28 mouse cellular contexts compared by ENCODE assay signal in genomic region chr7:28561967-28562366, GRCm38 (mm10). TPM values are rescaled to one million over a fixed set of nuclear protein-coding genes. Genes with fewer than 3 reads are reported as not detected.
DNase-seq lines count a peak whose midpoint lies in the region; ATAC-seq and TF ChIP-seq lines count a peak whose summit lies in the region.
"Had no signal": no experiment of that assay in that cellular context is flagged by ENCODE, and none has a peak within 500 bp of the region (broad histone marks: within the 10 kb centered on the region; RNA-seq: fewer than 3 reads in every experiment).

No protein-coding gene starts in this region.

- peak; percentile 44 for DNase-seq in cerebellum, adult 11 months
- no peak for DNase-seq in cerebellum, adult 8-10 months
- peak; percentile 63 for DNase-seq in brain, adult 2 months (ENCODE audit: low read depth, low spot score)
- DNase-seq in cerebellum, adult 9-11 months: peak; percentile 64
- peak; percentile 63 to 73 for DNase-seq in cerebellum, postnatal 25 days
- DNase-seq in stomach, postnatal 0 days (ENCODE audit: low spot score): no peak
- DNase-seq in thymus, adult 2 months: no peak
- no peak for DNase-seq in thymus, postnatal 14 days
- DNase-seq: adrenal gland, adult 8-10 months; adrenal gland, postnatal 25 days; gastrocnemius, postnatal 25 days; heart, adult 18-20 months; heart, postnatal 14 days; heart, postnatal 4 days; kidney, adult 18-20 months had no signal

- H3K4me3 ChIP-seq in stomach, postnatal 0 days (ENCODE audit: low read depth, low read length): no peak overlapping the region
- H3K4me3 ChIP-seq in thymus, adult 2 months (ENCODE audit: control insufficient read depth, insufficient read depth, low read length): no peak overlapping the region
- H3K4me3 ChIP-seq: embryonic facial prominence, embryonic 12.5 days; embryonic facial prominence, embryonic 15.5 days; heart, embryonic 12.5 days; heart, embryonic 15.5 days had no signal

- no peaks in the 10 kb centered on the region for H3K9me3 ChIP-seq in stomach, postnatal 0 days (ENCODE audit: control insufficient read depth, low read length)
- H3K9me3 ChIP-seq: embryonic facial prominence, embryonic 12.5 days; embryonic facial prominence, embryonic 15.5 days; heart, embryonic 12.5 days; heart, embryonic 15.5 days had no signal

- H3K9ac ChIP-seq in stomach, postnatal 0 days (ENCODE audit: low read length): no peak overlapping the region
- H3K9ac ChIP-seq: embryonic facial prominence, embryonic 12.5 days; embryonic facial prominence, embryonic 15.5 days; heart, embryonic 12.5 days; heart, embryonic 15.5 days; hindbrain, embryonic 14.5 days had no signal

- no peak for TF ChIP-seq EP300 in stomach, postnatal 0 days (optimal IDR thresholded peaks at IDR 0.05)

- H3K4me2 ChIP-seq in stomach, postnatal 0 days (replicated peaks; ENCODE audit: low read depth): no peak overlapping the region
- H3K4me2 ChIP-seq: embryonic facial prominence, embryonic 12.5 days; embryonic facial prominence, embryonic 15.5 days; heart, embryonic 12.5 days; heart, embryonic 15.5 days; hindbrain, embryonic 14.5 days had no signal

- H3K36me3 ChIP-seq in stomach, postnatal 0 days (ENCODE audit: control insufficient read depth, insufficient read depth, low read length): peaks cover 23% of the 10 kb centered on the region
- H3K36me3 ChIP-seq in thymus, adult 2 months (ENCODE audit: control insufficient read depth, insufficient read depth, low read length): no peaks in the 10 kb centered on the region

- H3K27ac ChIP-seq in stomach, postnatal 0 days (replicated peaks): no peak overlapping the region
- H3K27ac ChIP-seq in thymus, adult 2 months (ENCODE audit: control insufficient read depth, insufficient read depth, low read length): no peak overlapping the region
- H3K27ac ChIP-seq: embryonic facial prominence, embryonic 12.5 days; embryonic facial prominence, embryonic 15.5 days; heart, embryonic 15.5 days; hindbrain, embryonic 14.5 days; hindbrain, postnatal 0 days had no signal

- TF ChIP-seq CTCF in stomach, postnatal 0 days (IDR thresholded peaks at IDR 0.05; ENCODE audit: low read depth): no peak
- no peak for TF ChIP-seq CTCF in thymus, adult 2 months (IDR thresholded peaks at IDR 0.05; ENCODE audit: borderline replicate concordance, control insufficient read depth, extremely low read depth, insufficient read depth, low read length, poor library complexity)

- no peaks in the 10 kb centered on the region for H3K27me3 ChIP-seq in stomach, postnatal 0 days (ENCODE audit: control insufficient read depth, insufficient read depth, low read length)
- H3K27me3 ChIP-seq in thymus, adult 2 months (ENCODE audit: control insufficient read depth, insufficient read depth, low read length): no peaks in the 10 kb centered on the region
- H3K27me3 ChIP-seq: embryonic facial prominence, embryonic 12.5 days; embryonic facial prominence, embryonic 15.5 days; heart, embryonic 12.5 days; heart, embryonic 15.5 days had no signal

- 0 out of 2 replicates have a peak, but pooled peaks cover 2% of the 10 kb centered on the region for H3K4me1 ChIP-seq in stomach, postnatal 0 days (replicated peaks; ENCODE audit: control insufficient read depth, insufficient read depth)
- peaks cover 59% of the 10 kb centered on the region for H3K4me1 ChIP-seq in thymus, adult 2 months (replicated peaks; ENCODE audit: control insufficient read depth, insufficient read depth, low read length)
- H3K4me1 ChIP-seq: embryonic facial prominence, embryonic 12.5 days had no signal

- TF ChIP-seq POLR2A in thymus, adult 2 months (IDR thresholded peaks at IDR 0.05; ENCODE audit: control insufficient read depth, extremely low read depth, insufficient read depth, low read length, poor library complexity): no peak

- 94% methylated on average over 11 of the region's 11 CpGs for WGBS in stomach, postnatal 0 days
- 96% methylated on average over 11 of the region's 11 CpGs for whole genome bisulfite sequencing in thymus, adult 2 months

- no peak for ATAC-seq in stomach, postnatal 0 days (ENCODE audit: low FRiP score, low TSS enrichment)
- ATAC-seq: activated CD4-positive, CD25-positive, alpha-beta regulatory T cell, adult 4 months; forebrain, embryonic 14.5 days; hindbrain, postnatal 0 days; inflammation-experienced regulatory T-cells, adult 6 months; intestine, embryonic 16.5 days had no signal

RNA-seq across cellular contexts. Expression of gene Nccrp1, which starts 14.9 kb away (rescaled TPM):
- 20.1 and 27.2 TPM in 2 replicates for polyA plus RNA-seq in stomach, postnatal 0 days (2015; fragmentation: Nextera tagmentation; extraction: Ambion mirVana)
- polyA plus RNA-seq in thymus, adult 2 months (2012; rRNA removed): 1.4 TPM in 2 replicates
- polyA plus RNA-seq: activated CD4-positive, CD25-positive, alpha-beta regulatory T cell, adult 4 months; embryonic facial prominence, embryonic 12.5 days; forebrain, embryonic 11.5 days; forebrain, embryonic 14.5 days; heart, embryonic 12.5 days; heart, embryonic 15.5 days; hindbrain, embryonic 11.5 days had no signal

RNA-seq across cellular contexts. Expression of gene Sycn, which starts 21.3 kb away (rescaled TPM):
- 87.1 and 87.6 TPM in 2 replicates for polyA plus RNA-seq in stomach, postnatal 0 days (2015; fragmentation: Nextera tagmentation; extraction: Ambion mirVana)
- polyA plus RNA-seq in thymus, adult 2 months (2012; rRNA removed): 2.1 and 2.4 TPM in 2 replicates
- polyA plus RNA-seq: activated CD4-positive, CD25-positive, alpha-beta regulatory T cell, adult 4 months; embryonic facial prominence, embryonic 12.5 days; embryonic facial prominence, embryonic 15.5 days; forebrain, embryonic 11.5 days; forebrain, embryonic 14.5 days; heart, embryonic 12.5 days; heart, embryonic 15.5 days; hindbrain, embryonic 11.5 days; hindbrain, embryonic 14.5 days; hindbrain, postnatal 0 days; inflammation-experienced regulatory T-cells, adult 6 months had no signal

RNA-seq across cellular contexts. Expression of gene Samd4b, which starts 36.0 kb away (rescaled TPM):
- polyA plus RNA-seq in stomach, postnatal 0 days (2015; fragmentation: Nextera tagmentation; extraction: Ambion mirVana): 9.8 and 12.0 TPM in 2 replicates
- polyA plus RNA-seq in thymus, adult 2 months (2012; rRNA removed): 118 and 139 TPM in 2 replicates

RNA-seq across cellular contexts. Expression of gene Pak4, which starts 36.0 kb away (rescaled TPM):
- 33.9 and 34.1 TPM in 2 replicates for polyA plus RNA-seq in stomach, postnatal 0 days (2015; fragmentation: Nextera tagmentation; extraction: Ambion mirVana)
- polyA plus RNA-seq in thymus, adult 2 months (2012; rRNA removed): 32.8 and 37.7 TPM in 2 replicates

RNA-seq across cellular contexts. Expression of gene Ifnl3, which starts 39.3 kb away (rescaled TPM):
- not detected in 2 replicates for polyA plus RNA-seq in stomach, postnatal 0 days (2015; fragmentation: Nextera tagmentation; extraction: Ambion mirVana)
- polyA plus RNA-seq in thymus, adult 2 months (2012; rRNA removed): 0.37 and 0.78 TPM in 2 replicates
- polyA plus RNA-seq: activated CD4-positive, CD25-positive, alpha-beta regulatory T cell, adult 4 months; embryonic facial prominence, embryonic 12.5 days; embryonic facial prominence, embryonic 15.5 days; forebrain, embryonic 11.5 days; forebrain, embryonic 14.5 days; gonadal fat pad, adult 2 months; heart, embryonic 12.5 days; heart, embryonic 15.5 days; hindbrain, embryonic 11.5 days; hindbrain, embryonic 14.5 days; hindbrain, postnatal 0 days; inflammation-experienced regulatory T-cells, adult 6 months; intestine, embryonic 16.5 days had no signal

Comparison
In these comparisons a context has a peak if more than half of its experiments do, and no peak if none do; other contexts are left out.
1. DNase-seq: peak in cerebellum, adult 11 months (single experiment), brain, adult 2 months (single experiment), cerebellum, adult 9-11 months (single experiment) and cerebellum, postnatal 25 days (2 of 2); none in cerebellum, adult 8-10 months (single experiment), stomach, postnatal 0 days (single experiment), thymus, adult 2 months (single experiment) and thymus, postnatal 14 days (single experiment).
2. RNA of gene Sycn, which starts 21.3 kb away (polyA plus RNA-seq): 87.1 to 87.6 TPM in stomach, postnatal 0 days; 2.1 to 2.4 TPM in thymus, adult 2 months; every median in the first group is over 10 times any median in the second.